Mouse (Mus musculus) heart, adult 2 months (tissue): ENCODE data around the gene Olfr183.

Experiments
- CTCF ChIP-seq: fragments of 200-600 bp; IDR thresholded peaks from 2 replicates; pipeline ENCODE4 v1.8.1; 2022; ENCODE audit warnings: antibody characterized with exemption, mild to moderate bottlenecking, moderate library complexity
- EP300 ChIP-seq: fragments of 200-500 bp; IDR thresholded peaks from 2 replicates; pipeline ENCODE4 v1.6.1; 2011; ENCODE audit warnings: low read depth, low read length, control low read depth; ENCODE audit not compliant: insufficient read depth

- no peak for TF ChIP-seq CTCF
- TF ChIP-seq EP300 = no peak
These were observed 12.0 kb downstream of the Olfr183 start for GRCm38 (mm10) chr16:59007146-59007545.
